Mouse (Mus musculus) G1E (cell line): ENCODE results near the gene Olfr1082. TPM values are rescaled to one million over a fixed set of nuclear protein-coding genes. Genes with fewer than 3 reads are reported as not detected.
"Not testable (repeated sequence)": the region's sequence is repeated elsewhere in the genome, so short reads cannot be mapped to it uniquely, and the experiment has no call there.

Experiments used
- ATAC-seq: 2 replicates; pipeline ENCODE4 v1.8.0; 2016; ENCODE audit warnings: mild to moderate bottlenecking; ENCODE audit not compliant: insufficient number of reproducible peaks, poor library complexity, low FRiP score, severe bottlenecking; ENCODE audit errors: extremely low read depth
- DNase-seq: peaks from one replicate; pipeline ENCODE4 v3.0.0; 2012; ENCODE audit warnings: low spot score
- H3K27me3 ChIP-seq: 2 replicates; pipeline ENCODE4 v1.6.1; 2012; ENCODE audit warnings: mild to moderate bottlenecking, low read length, inconsistent platforms; ENCODE audit not compliant: insufficient read depth
- H3K36me3 ChIP-seq: replicated peaks from 2 replicates; pipeline ENCODE3; 2012; ENCODE audit warnings: mild to moderate bottlenecking, inconsistent platforms
- H3K4me1 ChIP-seq: 2 replicates; pipeline ENCODE4 v1.6.1; 2012; ENCODE audit warnings: low read depth, low read length, inconsistent platforms, mixed read lengths; ENCODE audit not compliant: insufficient read depth
- H3K4me3 ChIP-seq: 2 replicates; pipeline ENCODE4 v1.5.1; 2012; ENCODE audit warnings: low read depth, mild to moderate bottlenecking, inconsistent platforms, low read length, moderate library complexity, mixed read lengths
- H3K9me3 ChIP-seq: replicated peaks from 2 replicates; pipeline ENCODE4 v1.6.1; 2012; ENCODE audit warnings: inconsistent platforms
- polyA plus RNA-seq: library from polyadenylated mRNA; stranded (reverse); fragments of >175 nt; gene quantifications from 2 replicates; pipeline ENCODE4 v1.2.3, GENCODE M21; 2012
- total RNA-seq, 2 experiments: library from RNA; stranded (forward) in 1 of 2; stranded (reverse) in 1 of 2; fragments of 200-1000 nt in 1 of 2; fragments of >200 nt in 1 of 2; fragmentation: Nextera tagmentation in 1 of 2; gene quantifications; 2 replicates each; pipeline ENCODE4 v1.2.3; 2014 to 2017

The Olfr1082 gene
- total RNA-seq (2014; fragmentation: Nextera tagmentation) (not detected in 2 replicates), total RNA-seq (2017) (0.11 TPM in 1 of 2 replicates, not detected in the other), polyA plus RNA-seq (not detected in 2 replicates)

GRCm38 (mm10) chr2:86598866-86599265 lies at the start of gene Olfr1082:
Olfr1082 (minus strand) TSS chr2:86598966.
- H3K27me3 ChIP-seq, H3K4me1 ChIP-seq, H3K36me3 ChIP-seq, ATAC-seq, DNase-seq, H3K4me3 ChIP-seq, H3K9me3 ChIP-seq: not testable (repeated sequence)

DNA sequence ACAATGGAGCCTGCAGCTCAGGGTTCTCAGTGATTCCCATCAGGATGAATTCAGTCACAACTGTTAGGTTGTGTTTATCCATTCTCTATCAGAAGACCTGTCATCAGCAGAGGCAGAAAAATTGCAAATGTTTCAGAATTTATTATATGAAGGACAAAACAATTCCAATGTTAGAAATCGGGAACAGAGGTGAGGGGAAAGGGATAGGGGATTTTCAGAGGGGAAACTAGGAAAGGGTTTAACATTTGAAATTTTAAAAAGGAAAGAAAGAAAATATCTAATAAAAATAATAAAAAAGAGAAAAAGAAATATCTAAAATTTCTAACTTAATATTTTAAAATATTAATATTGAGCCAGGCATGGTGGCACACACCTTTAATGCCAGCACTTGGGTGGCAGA lies 40.9 kb upstream of the Olfr1082 start, which contains the start of gene Olfr1084:
Gene Olfr1084, minus strand, starts transcription at position 101 of the 400 bp plus-strand sequence.
- not testable (repeated sequence) for H3K4me1 ChIP-seq, H3K27me3 ChIP-seq, H3K36me3 ChIP-seq, H3K9me3 ChIP-seq, DNase-seq, ATAC-seq, H3K4me3 ChIP-seq

DNA sequence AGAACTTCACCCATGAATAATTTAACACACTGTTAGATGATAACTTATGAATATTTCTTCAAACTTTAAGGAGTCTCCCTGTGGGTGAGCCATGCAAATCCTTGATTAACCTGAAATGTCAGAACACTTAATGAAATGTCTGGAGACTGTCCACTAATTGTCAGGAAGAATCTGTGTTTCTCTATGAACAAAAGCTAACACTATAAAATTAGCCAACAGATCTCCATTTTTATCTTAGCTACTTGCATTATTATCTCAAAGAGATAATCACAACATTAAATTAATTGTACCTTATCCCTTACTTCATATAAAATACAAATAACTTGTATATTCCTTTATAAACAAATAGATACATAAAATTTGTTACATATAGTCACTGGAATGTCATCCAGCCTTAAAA lies 40.6 kb downstream of the Olfr1082 start, which contains the start of gene Olfr1080:
Gene Olfr1080, minus strand, starts transcription at position 101 of the 400 bp plus-strand sequence.
- H3K4me3 ChIP-seq, DNase-seq, H3K9me3 ChIP-seq, H3K4me1 ChIP-seq, ATAC-seq, H3K27me3 ChIP-seq, H3K36me3 ChIP-seq: not testable (repeated sequence)

Other genes starting within 250 kb of the Olfr1082 start
Only the 20 nearest of the 21 such genes appear.
- not detected in 2 replicates for gene Olfr1056, start 236.5 kb downstream of the Olfr1082 start, total RNA-seq (2014; fragmentation: Nextera tagmentation)
- gene Olfr1056, start 236.5 kb downstream of the Olfr1082 start, total RNA-seq (2017) = 0.12 and 0.60 TPM in 2 replicates
- gene Olfr1056, start 236.5 kb downstream of the Olfr1082 start, polyA plus RNA-seq = not detected in 2 replicates
- gene Olfr1057, start 220.6 kb downstream of the Olfr1082 start, total RNA-seq (2014; fragmentation: Nextera tagmentation) = not detected in 2 replicates
- gene Olfr1057, start 220.6 kb downstream of the Olfr1082 start, total RNA-seq (2017) = 0.22 TPM in 1 of 2 replicates, not detected in the other
- gene Olfr1057, start 220.6 kb downstream of the Olfr1082 start, polyA plus RNA-seq = not detected in 2 replicates
- gene Olfr1058, start 210.4 kb downstream of the Olfr1082 start, total RNA-seq (2014; fragmentation: Nextera tagmentation) = not detected in 2 replicates
- gene Olfr1058, start 210.4 kb downstream of the Olfr1082 start, total RNA-seq (2017) = not detected in 2 replicates
- not detected in 2 replicates for gene Olfr1058, start 210.4 kb downstream of the Olfr1082 start, polyA plus RNA-seq
- not detected in 2 replicates for gene Olfr1061, start 184.9 kb downstream of the Olfr1082 start, total RNA-seq (2014; fragmentation: Nextera tagmentation)
- gene Olfr1061, start 184.9 kb downstream of the Olfr1082 start, total RNA-seq (2017) = not detected in 2 replicates
- gene Olfr1061, start 184.9 kb downstream of the Olfr1082 start, polyA plus RNA-seq = not detected in 2 replicates
- not detected in 2 replicates for gene Olfr1062, start 172.2 kb downstream of the Olfr1082 start, total RNA-seq (2014; fragmentation: Nextera tagmentation)
- gene Olfr1062, start 172.2 kb downstream of the Olfr1082 start, total RNA-seq (2017) = 0.05 TPM in 1 of 2 replicates, not detected in the other
- not detected in 2 replicates for gene Olfr1062, start 172.2 kb downstream of the Olfr1082 start, polyA plus RNA-seq
- gene Olfr1065, start 148.4 kb downstream of the Olfr1082 start, total RNA-seq (2014; fragmentation: Nextera tagmentation) = not detected in 2 replicates
- gene Olfr1065, start 148.4 kb downstream of the Olfr1082 start, total RNA-seq (2017) = 0.11 TPM in 1 of 2 replicates, not detected in the other
- not detected in 2 replicates for gene Olfr1065, start 148.4 kb downstream of the Olfr1082 start, polyA plus RNA-seq
- gene Olfr1066, start 142.7 kb downstream of the Olfr1082 start, total RNA-seq (2014; fragmentation: Nextera tagmentation) = not detected in 2 replicates
- gene Olfr1066, start 142.7 kb downstream of the Olfr1082 start, total RNA-seq (2017) = 0.49 TPM in 1 of 2 replicates, not detected in the other
- gene Olfr1066, start 142.7 kb downstream of the Olfr1082 start, polyA plus RNA-seq = not detected in 2 replicates
- not detected in 2 replicates for gene Olfr228, start 111.6 kb downstream of the Olfr1082 start, total RNA-seq (2014; fragmentation: Nextera tagmentation)
- not detected in 2 replicates for gene Olfr228, start 111.6 kb downstream of the Olfr1082 start, total RNA-seq (2017)
- not detected in 2 replicates for gene Olfr228, start 111.6 kb downstream of the Olfr1082 start, polyA plus RNA-seq
- not detected in 2 replicates for gene Olfr1076, start 90.5 kb downstream of the Olfr1082 start, total RNA-seq (2014; fragmentation: Nextera tagmentation)
- not detected in 2 replicates for gene Olfr1076, start 90.5 kb downstream of the Olfr1082 start, total RNA-seq (2017)
- gene Olfr1076, start 90.5 kb downstream of the Olfr1082 start, polyA plus RNA-seq = not detected in 2 replicates
- not detected in 2 replicates for gene Olfr1079, start 56.5 kb downstream of the Olfr1082 start, total RNA-seq (2014; fragmentation: Nextera tagmentation)
- not detected in 2 replicates for gene Olfr1079, start 56.5 kb downstream of the Olfr1082 start, total RNA-seq (2017)
- gene Olfr1079, start 56.5 kb downstream of the Olfr1082 start, polyA plus RNA-seq = not detected in 2 replicates
- gene Olfr1080, start 40.7 kb downstream of the Olfr1082 start, total RNA-seq (2014; fragmentation: Nextera tagmentation) = not detected in 2 replicates
- gene Olfr1080, start 40.7 kb downstream of the Olfr1082 start, total RNA-seq (2017) = not detected in 2 replicates
- not detected in 2 replicates for gene Olfr1080, start 40.7 kb downstream of the Olfr1082 start, polyA plus RNA-seq
- gene Olfr1084, start 40.8 kb upstream of the Olfr1082 start, total RNA-seq (2014; fragmentation: Nextera tagmentation) = not detected in 2 replicates
- 0.35 TPM in 1 of 2 replicates, not detected in the other for gene Olfr1084, start 40.8 kb upstream of the Olfr1082 start, total RNA-seq (2017)
- not detected in 2 replicates for gene Olfr1084, start 40.8 kb upstream of the Olfr1082 start, polyA plus RNA-seq
- gene Olfr1085, start 63.1 kb upstream of the Olfr1082 start, total RNA-seq (2014; fragmentation: Nextera tagmentation) = not detected in 2 replicates
- gene Olfr1085, start 63.1 kb upstream of the Olfr1082 start, total RNA-seq (2017) = 0.11 and 0.17 TPM in 2 replicates
- not detected in 2 replicates for gene Olfr1085, start 63.1 kb upstream of the Olfr1082 start, polyA plus RNA-seq
- gene Olfr1086, start 81.1 kb upstream of the Olfr1082 start, total RNA-seq (2014; fragmentation: Nextera tagmentation) = not detected in 2 replicates
- gene Olfr1086, start 81.1 kb upstream of the Olfr1082 start, total RNA-seq (2017) = not detected in 2 replicates
- not detected in 2 replicates for gene Olfr1086, start 81.1 kb upstream of the Olfr1082 start, polyA plus RNA-seq
- not detected in 2 replicates for gene Olfr1087, start 99.4 kb upstream of the Olfr1082 start, total RNA-seq (2014; fragmentation: Nextera tagmentation)
- gene Olfr1087, start 99.4 kb upstream of the Olfr1082 start, total RNA-seq (2017) = 0.16 TPM in 1 of 2 replicates, not detected in the other
- not detected in 2 replicates for gene Olfr1087, start 99.4 kb upstream of the Olfr1082 start, polyA plus RNA-seq
- not detected in 2 replicates for gene Olfr1089, start 134.7 kb upstream of the Olfr1082 start, total RNA-seq (2014; fragmentation: Nextera tagmentation)
- gene Olfr1089, start 134.7 kb upstream of the Olfr1082 start, total RNA-seq (2017) = not detected in 2 replicates
- gene Olfr1089, start 134.7 kb upstream of the Olfr1082 start, polyA plus RNA-seq = not detected in 2 replicates
- not detected in 2 replicates for gene Olfr1090, start 160.0 kb upstream of the Olfr1082 start, total RNA-seq (2014; fragmentation: Nextera tagmentation)
- gene Olfr1090, start 160.0 kb upstream of the Olfr1082 start, total RNA-seq (2017) = 0.16 TPM in 1 of 2 replicates, not detected in the other
- not detected in 2 replicates for gene Olfr1090, start 160.0 kb upstream of the Olfr1082 start, polyA plus RNA-seq
- not detected in 2 replicates for gene Olfr1093, start 183.5 kb upstream of the Olfr1082 start, total RNA-seq (2014; fragmentation: Nextera tagmentation)
- 0.33 TPM in 1 of 2 replicates, not detected in the other for gene Olfr1093, start 183.5 kb upstream of the Olfr1082 start, total RNA-seq (2017)
- gene Olfr1093, start 183.5 kb upstream of the Olfr1082 start, polyA plus RNA-seq = not detected in 2 replicates
- gene Olfr141, start 211.1 kb upstream of the Olfr1082 start, total RNA-seq (2014; fragmentation: Nextera tagmentation) = not detected in 2 replicates
- gene Olfr141, start 211.1 kb upstream of the Olfr1082 start, total RNA-seq (2017) = 0.17 TPM in 1 of 2 replicates, not detected in the other
- not detected in 2 replicates for gene Olfr141, start 211.1 kb upstream of the Olfr1082 start, polyA plus RNA-seq
- not detected in 2 replicates for gene Olfr1094, start 225.7 kb upstream of the Olfr1082 start, total RNA-seq (2014; fragmentation: Nextera tagmentation)
- gene Olfr1094, start 225.7 kb upstream of the Olfr1082 start, total RNA-seq (2017) = not detected in 2 replicates
- gene Olfr1094, start 225.7 kb upstream of the Olfr1082 start, polyA plus RNA-seq = not detected in 2 replicates